Mouse (Mus musculus) neural tube, embryonic 15.5 days (tissue): ENCODE results near the gene Vcl. TPM values are rescaled to one million over a fixed set of nuclear protein-coding genes. Genes with fewer than 3 reads are reported as not detected.
A peak's percentile ranks its signal among the peaks of the same experiment; 100 is the strongest.

Experiments
- ATAC-seq: fragments of 200-750 bp; cut with Nextera tagmentation; 2 replicates; pipeline ENCODE4 v1.8.0; 2017; ENCODE audit warnings: mild to moderate bottlenecking, moderate TSS enrichment, moderate library complexity; ENCODE audit not compliant: low FRiP score
- H3K27ac ChIP-seq: fragments of 300-500 bp; sonication (generic); replicated peaks from 2 replicates; pipeline ENCODE4 v1.5.1; 2015; ENCODE audit warnings: mild to moderate bottlenecking, inconsistent platforms
- H3K27me3 ChIP-seq: fragments of 300-500 bp; sonication (generic); replicated peaks from 2 replicates; pipeline ENCODE4 v1.6.1; 2015; ENCODE audit warnings: inconsistent platforms
- H3K36me3 ChIP-seq: fragments of 300-500 bp; sonication (generic); 2 replicates; pipeline ENCODE4 v1.6.1; 2015; ENCODE audit warnings: inconsistent platforms
- H3K4me1 ChIP-seq: fragments of 300-500 bp; sonication (generic); 2 replicates; pipeline ENCODE4 v1.6.1; 2015; ENCODE audit warnings: inconsistent platforms
- H3K4me2 ChIP-seq: fragments of 300-500 bp; sonication (generic); 2 replicates; pipeline ENCODE4 v1.6.1; 2015; ENCODE audit warnings: inconsistent platforms, mild to moderate bottlenecking, moderate library complexity
- H3K4me3 ChIP-seq: fragments of 300-500 bp; sonication (generic); replicated peaks from 2 replicates; pipeline ENCODE4 v1.5.1; 2015; ENCODE audit warnings: mild to moderate bottlenecking, inconsistent platforms
- H3K9ac ChIP-seq: fragments of 300-500 bp; sonication (generic); replicated peaks from 2 replicates; pipeline ENCODE4 v1.6.1; 2015; ENCODE audit warnings: mild to moderate bottlenecking, inconsistent platforms
- H3K9me3 ChIP-seq: fragments of 300-500 bp; sonication (generic); replicated peaks from 2 replicates; pipeline ENCODE4 v1.6.1; 2016; ENCODE audit warnings: inconsistent platforms
- WGBS: fragments of 180-500 bp; shearing (Covaris S2); methylation state at CpG from one replicate; pipeline ENCODE4 v1.1.7; 2015; ENCODE audit warnings: mixed read lengths; 5-methylcytosine and 5-hydroxymethylcytosine counted together
- polyA plus RNA-seq: library from polyadenylated mRNA; unstranded; fragments of >200 nt; fragmentation: Nextera tagmentation; extraction: Ambion mirVana; gene quantifications from 2 replicates; pipeline ENCODE4 v1.2.1, GENCODE M21; 2015

Gene Vcl
- polyA plus RNA-seq, 1 experiment from 2014 or later, result 17.5 TPM

DNA sequence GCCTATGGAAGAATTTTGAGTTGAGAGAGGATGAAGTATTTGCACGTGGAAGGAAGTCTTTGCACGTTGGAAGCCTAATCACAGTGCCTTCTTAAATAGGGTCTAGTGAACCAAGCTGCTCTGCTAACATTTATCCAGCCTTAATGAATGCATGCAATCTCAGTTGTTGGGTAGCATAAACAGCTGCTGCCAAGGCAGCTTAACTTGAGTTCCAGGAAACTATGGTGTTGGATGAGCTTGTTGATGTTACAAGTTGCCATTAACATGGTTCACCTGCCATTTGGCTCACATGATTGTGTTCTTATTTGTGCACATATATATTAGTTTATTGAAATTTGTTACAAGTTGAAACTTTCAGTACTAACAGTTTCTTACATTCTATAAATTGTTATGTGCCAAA lies 29.8 kb downstream of the Vcl start:
- 75% methylated on average over 2 of the region's 2 CpGs for WGBS
- no peak for ATAC-seq
- Histone ChIP-seq H3K4me1 (peaks cover 3% of the 10 kb centered on the region; the same call in 1 of the 2 replicates), H3K36me3 (no peaks in the 10 kb centered on the region), H3K9me3 (no peaks in the 10 kb centered on the region), H3K27me3 (no peaks in the 10 kb centered on the region), H3K4me3 (no peak overlapping the region), H3K4me2 (no peak overlapping the region), H3K27ac (no peak overlapping the region), H3K9ac (no peak overlapping the region)

DNA sequence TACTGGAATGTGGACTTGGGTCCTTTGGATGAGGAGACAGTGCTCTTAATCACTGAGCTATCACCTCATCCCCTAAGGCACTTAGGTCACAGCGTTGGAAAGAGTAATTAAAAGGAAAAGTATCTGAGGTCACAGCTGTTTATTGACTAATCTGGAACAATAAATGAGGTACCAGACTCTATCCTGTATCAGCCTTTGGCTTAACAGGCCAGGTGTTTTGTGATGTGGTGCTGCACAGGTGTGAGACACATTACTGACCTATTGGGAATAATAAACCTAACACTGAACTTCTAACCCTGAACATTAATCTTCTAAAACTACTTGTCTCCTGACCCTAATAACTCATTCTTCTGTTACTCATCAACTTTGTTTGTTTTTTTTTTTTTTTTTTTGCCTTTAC lies 33.3 kb downstream of the Vcl start:
- H3K9me3 ChIP-seq, result no peaks in the 10 kb centered on the region
- H3K4me1 ChIP-seq, result peaks cover 7% of the 10 kb centered on the region; the same call in 1 of the 2 replicates
- ATAC-seq, result no peak
- H3K27ac ChIP-seq, result no peak overlapping the region
- no peak overlapping the region for H3K4me3 ChIP-seq
- 33% methylated on average over 1 of the region's 1 CpGs for WGBS
- H3K4me2 ChIP-seq, result no peak overlapping the region
- no peak overlapping the region for H3K9ac ChIP-seq
- no peaks in the 10 kb centered on the region for H3K27me3 ChIP-seq
- no peaks in the 10 kb centered on the region for H3K36me3 ChIP-seq

DNA sequence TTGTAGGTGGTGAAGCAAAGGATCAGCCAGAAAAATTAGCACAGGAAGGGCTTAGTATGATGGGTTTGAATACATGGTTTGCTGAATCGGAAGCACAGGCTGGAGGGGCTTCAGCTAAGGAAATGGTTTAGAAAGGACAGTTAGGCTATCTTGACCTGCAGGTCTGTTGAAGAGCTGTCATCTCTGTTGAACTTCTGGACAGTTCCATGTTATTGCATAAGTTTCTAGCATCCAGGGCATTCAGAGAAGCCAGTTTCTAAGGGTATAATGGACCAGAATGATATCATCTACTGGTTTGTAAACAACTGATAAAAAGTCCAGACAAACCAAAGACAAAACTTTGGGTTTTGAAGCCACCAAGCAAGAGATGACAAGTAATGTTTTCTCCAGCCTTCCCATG lies 33.7 kb downstream of the Vcl start:
- Histone ChIP-seq H3K9ac (no peak overlapping the region), H3K36me3 (no peaks in the 10 kb centered on the region), H3K27ac (no peak overlapping the region), H3K9me3 (no peaks in the 10 kb centered on the region), H3K4me1 (peaks cover 7% of the 10 kb centered on the region; the same call in 1 of the 2 replicates), H3K4me2 (no peak overlapping the region), H3K27me3 (no peaks in the 10 kb centered on the region), H3K4me3 (no peak overlapping the region)
- WGBS, result 93% methylated on average over 1 of the region's 1 CpGs
- ATAC-seq, result no peak

DNA sequence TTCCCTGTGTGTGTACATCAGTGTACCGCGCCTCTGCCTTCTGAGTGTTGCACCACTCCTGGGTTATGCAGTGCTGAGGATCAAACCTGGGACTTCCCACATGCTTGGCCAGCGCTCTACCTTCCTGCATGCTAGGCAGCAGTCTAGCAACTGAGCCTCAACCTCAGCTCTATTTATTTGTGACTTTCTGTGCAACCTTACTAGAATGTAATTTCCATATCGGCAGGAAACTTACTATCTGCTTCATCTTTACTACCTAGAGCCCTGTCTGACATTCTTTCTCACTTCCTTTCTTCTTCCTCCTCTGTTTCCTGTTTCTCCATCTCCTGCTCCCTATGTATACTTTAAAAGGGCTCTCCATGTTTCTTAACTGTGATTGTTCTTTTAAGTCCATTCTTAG lies 34.7 kb downstream of the Vcl start:
- no peak for ATAC-seq
- Histone ChIP-seq H3K4me2 (no peak overlapping the region), H3K9me3 (no peaks in the 10 kb centered on the region), H3K27ac (peak overlapping the region; percentile 46), H3K27me3 (no peaks in the 10 kb centered on the region), H3K9ac (no peak overlapping the region), H3K36me3 (no peaks in the 10 kb centered on the region), H3K4me3 (no peak overlapping the region), H3K4me1 (peaks cover 7% of the 10 kb centered on the region; the same call in 1 of the 2 replicates)
- WGBS, result 79% methylated on average over 4 of the region's 4 CpGs

DNA sequence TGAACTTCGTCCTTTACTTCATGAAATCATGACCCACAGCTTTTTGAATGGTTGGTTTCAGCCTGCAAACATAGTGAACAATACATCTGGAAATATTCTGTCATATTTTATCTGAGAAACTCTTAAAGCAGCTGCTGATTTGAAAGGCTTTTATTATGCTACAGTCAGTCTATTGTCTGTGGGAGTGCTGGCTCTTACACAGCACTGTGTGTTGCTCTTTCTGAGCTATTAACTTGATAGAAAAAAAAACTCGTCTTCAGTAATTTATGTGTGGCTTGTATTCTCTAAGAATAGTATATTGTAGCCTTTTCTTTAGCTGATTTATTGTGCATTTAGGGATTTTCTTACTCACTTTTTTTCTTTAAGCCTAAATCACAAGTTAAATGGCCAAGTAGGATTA lies 35.1 kb downstream of the Vcl start:
- H3K4me2 ChIP-seq, result no peak overlapping the region
- no peak overlapping the region for H3K9ac ChIP-seq
- no peaks in the 10 kb centered on the region for H3K9me3 ChIP-seq
- no peaks in the 10 kb centered on the region for H3K36me3 ChIP-seq
- H3K4me3 ChIP-seq, result no peak overlapping the region
- H3K27ac ChIP-seq, result peak overlapping the region; percentile 46
- ATAC-seq, result no peak
- WGBS, result 12% methylated on average over 2 of the region's 2 CpGs
- H3K27me3 ChIP-seq, result no peaks in the 10 kb centered on the region
- peaks cover 10% of the 10 kb centered on the region; the same call in 1 of the 2 replicates for H3K4me1 ChIP-seq

DNA sequence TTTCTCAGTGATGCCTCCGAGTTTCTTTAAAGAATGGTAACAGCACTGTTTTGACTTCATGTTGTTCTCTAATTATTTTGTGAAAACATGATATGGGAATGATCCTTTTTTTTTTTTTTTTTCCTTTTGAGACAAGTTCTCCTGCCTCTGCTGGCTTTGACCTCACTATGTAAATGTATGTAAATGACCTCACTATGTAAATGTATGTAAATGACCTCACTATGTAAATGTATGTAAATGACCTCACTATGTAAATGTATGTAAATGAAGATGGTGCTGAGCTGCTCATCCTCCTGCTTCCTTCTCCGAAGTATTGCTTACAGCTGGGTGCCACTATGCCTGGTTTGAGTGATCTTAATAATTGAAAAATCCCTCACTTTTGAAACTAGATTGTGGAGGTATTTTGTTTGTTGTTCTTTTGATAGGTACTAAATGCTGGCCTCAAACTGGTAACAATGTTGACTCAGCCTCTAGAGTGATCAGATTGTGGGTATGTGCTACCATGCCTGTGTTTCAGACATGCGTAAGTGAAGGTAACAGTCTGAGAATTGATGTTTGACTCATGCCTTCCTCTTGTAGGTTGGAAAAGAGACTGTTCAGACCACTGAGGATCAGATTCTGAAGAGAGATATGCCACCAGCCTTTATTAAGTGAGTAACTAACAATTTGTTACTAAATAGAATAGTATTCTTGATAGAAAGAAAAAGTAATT lies 37.9 kb downstream of the Vcl start:
- Histone ChIP-seq H3K27ac (peak overlapping the region; percentile 30), H3K4me2 (no peak overlapping the region), H3K4me3 (no peak overlapping the region), H3K36me3 (no peaks in the 10 kb centered on the region), H3K4me1 (peaks cover 16% of the 10 kb centered on the region), H3K9ac (no peak overlapping the region), H3K27me3 (no peaks in the 10 kb centered on the region), H3K9me3 (no peaks in the 10 kb centered on the region)
- peak; percentile 65; the same call in 1 of the 2 replicates for ATAC-seq
- 36% methylated on average over 3 of the region's 3 CpGs for WGBS

DNA sequence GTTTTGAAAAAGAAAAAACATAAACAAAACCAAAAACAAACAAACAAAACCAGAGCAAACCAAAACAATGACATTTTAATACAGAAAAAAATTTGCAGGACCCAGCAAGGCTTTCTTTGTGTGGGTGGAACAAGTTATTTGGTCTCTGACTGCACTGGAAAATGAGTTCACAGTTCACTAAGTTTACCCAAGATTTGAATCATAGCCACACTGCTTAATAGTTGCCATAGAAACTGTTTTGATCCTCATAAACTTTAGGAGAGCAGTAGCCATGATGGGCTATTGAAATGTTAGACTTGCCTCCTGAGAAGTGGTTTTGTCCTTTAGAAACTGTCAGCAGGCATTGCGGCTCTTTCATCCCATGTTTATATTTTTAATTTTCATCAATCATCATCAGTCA lies 39.9 kb downstream of the Vcl start:
- H3K27me3 ChIP-seq, result no peaks in the 10 kb centered on the region
- no peak overlapping the region for H3K4me3 ChIP-seq
- H3K4me2 ChIP-seq, result no peak overlapping the region
- peaks cover 13% of the 10 kb centered on the region for H3K4me1 ChIP-seq
- H3K36me3 ChIP-seq, result no peaks in the 10 kb centered on the region
- WGBS, result 23% methylated on average over 1 of the region's 1 CpGs
- H3K9me3 ChIP-seq, result no peaks in the 10 kb centered on the region
- ATAC-seq, result no peak
- H3K27ac ChIP-seq, result no peak overlapping the region
- H3K9ac ChIP-seq, result no peak overlapping the region

DNA sequence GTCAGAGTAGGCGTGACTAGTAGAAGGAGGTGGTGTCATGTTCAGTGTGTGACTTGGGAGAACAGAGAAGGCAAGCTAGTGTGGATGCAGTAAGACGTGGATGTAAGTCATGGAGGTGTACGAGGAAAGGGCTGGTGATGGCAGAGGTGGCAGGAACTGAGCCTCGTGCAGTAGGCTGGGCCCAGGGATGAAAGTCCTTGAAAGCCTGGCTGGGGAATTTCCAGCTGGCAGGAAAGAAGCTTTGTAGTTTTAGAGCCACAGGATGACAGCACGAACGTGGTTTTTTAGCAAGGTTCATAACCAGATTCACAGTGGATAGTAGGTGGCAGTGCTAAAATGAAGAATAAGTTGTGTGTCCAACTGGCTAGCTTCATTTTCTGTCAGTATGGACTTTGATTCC lies 41.2 kb downstream of the Vcl start:
- no peak overlapping the region for H3K4me3 ChIP-seq
- peaks cover 11% of the 10 kb centered on the region for H3K4me1 ChIP-seq
- no peaks in the 10 kb centered on the region for H3K36me3 ChIP-seq
- H3K27ac ChIP-seq, result peak overlapping the region; percentile 2; the same call in 1 of the 2 replicates
- WGBS, result 41% methylated on average over 6 of the region's 6 CpGs
- no peak overlapping the region for H3K4me2 ChIP-seq
- no peaks in the 10 kb centered on the region for H3K27me3 ChIP-seq
- no peak for ATAC-seq
- no peaks in the 10 kb centered on the region for H3K9me3 ChIP-seq
- H3K9ac ChIP-seq, result no peak overlapping the region

DNA sequence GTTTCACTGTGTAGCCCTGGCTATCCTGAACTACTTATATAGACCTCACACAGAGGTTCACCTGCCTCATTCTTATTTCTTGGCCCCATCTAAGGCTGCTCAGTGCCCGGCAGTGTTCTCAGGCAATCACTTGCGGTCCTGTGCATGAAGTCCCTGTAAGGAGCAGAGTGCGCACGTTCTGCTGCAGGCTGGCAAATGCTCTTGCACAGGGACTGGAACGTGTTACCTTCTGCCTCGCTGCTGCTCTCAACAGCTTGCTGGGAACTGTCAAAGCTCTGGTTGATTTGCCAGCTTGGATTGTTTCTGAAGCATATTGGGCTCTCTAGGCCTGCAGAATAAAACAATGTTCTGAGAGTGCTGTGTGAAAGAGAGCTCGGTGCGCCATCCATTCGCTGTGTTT lies 41.7 kb downstream of the Vcl start:
- no peak overlapping the region for H3K9ac ChIP-seq
- H3K36me3 ChIP-seq, result no peaks in the 10 kb centered on the region
- peaks cover 11% of the 10 kb centered on the region for H3K4me1 ChIP-seq
- H3K9me3 ChIP-seq, result no peaks in the 10 kb centered on the region
- no peak overlapping the region for H3K4me3 ChIP-seq
- H3K27ac ChIP-seq, result 0 out of 2 replicates have a peak overlapping the region, but pooled peaks have one; percentile 23
- H3K27me3 ChIP-seq, result no peaks in the 10 kb centered on the region
- ATAC-seq, result 0 out of 2 replicates have a peak, but pooled peaks have one; percentile 31
- 51% methylated on average over 9 of the region's 9 CpGs for WGBS
- no peak overlapping the region for H3K4me2 ChIP-seq

DNA sequence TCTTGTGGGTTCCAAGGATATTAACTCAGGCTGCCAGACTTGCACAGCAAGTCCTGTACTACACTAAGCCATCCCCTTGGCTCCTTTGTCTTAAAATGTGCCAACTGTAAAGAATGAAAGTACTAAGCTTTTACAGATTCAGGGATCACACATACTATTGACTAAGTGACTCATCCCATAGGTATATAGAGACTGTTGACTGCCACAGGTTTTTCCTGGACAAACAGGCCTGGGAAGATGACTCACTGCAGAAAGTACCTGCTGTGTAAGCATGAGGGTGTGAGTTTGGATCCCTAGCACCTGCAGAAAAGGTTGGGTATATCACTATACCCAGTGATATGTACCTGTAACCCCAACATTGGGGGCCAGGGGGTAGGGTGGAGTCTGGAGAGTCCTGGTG lies 44.6 kb downstream of the Vcl start:
- no peak overlapping the region for H3K9ac ChIP-seq
- H3K9me3 ChIP-seq, result no peaks in the 10 kb centered on the region
- H3K4me2 ChIP-seq, result no peak overlapping the region
- ATAC-seq, result no peak
- H3K27ac ChIP-seq, result no peak overlapping the region
- H3K27me3 ChIP-seq, result no peaks in the 10 kb centered on the region
- peaks cover 12% of the 10 kb centered on the region for H3K4me1 ChIP-seq
- no peaks in the 10 kb centered on the region for H3K36me3 ChIP-seq
- H3K4me3 ChIP-seq, result no peak overlapping the region

DNA sequence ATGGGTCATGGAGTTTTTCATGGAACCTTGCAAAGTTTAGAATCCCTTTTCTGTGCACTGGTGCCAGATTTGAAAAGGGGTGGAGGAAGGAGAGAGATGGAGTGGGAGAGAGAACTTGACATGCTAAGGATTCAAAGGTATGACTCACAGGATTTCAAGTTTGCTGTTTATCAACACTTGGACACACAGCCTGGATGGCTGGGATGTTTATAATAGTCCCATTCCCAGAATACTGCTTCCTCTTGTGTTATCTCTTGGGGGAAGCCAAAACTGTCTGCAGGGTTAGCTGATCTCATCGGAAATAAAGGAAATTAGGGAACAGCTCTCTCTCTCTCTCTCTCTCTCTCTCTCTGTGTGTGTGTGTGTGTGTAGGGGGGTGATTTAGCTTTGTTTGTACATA lies 47.5 kb downstream of the Vcl start:
- 0 out of 2 replicates have a peak, but pooled peaks cover 3% of the 10 kb centered on the region for H3K4me1 ChIP-seq
- no peak overlapping the region for H3K9ac ChIP-seq
- WGBS, result 76% methylated on average over 1 of the region's 1 CpGs
- H3K4me2 ChIP-seq, result no peak overlapping the region
- H3K9me3 ChIP-seq, result no peaks in the 10 kb centered on the region
- no peaks in the 10 kb centered on the region for H3K36me3 ChIP-seq
- no peak overlapping the region for H3K27ac ChIP-seq
- H3K27me3 ChIP-seq, result no peaks in the 10 kb centered on the region
- no peak overlapping the region for H3K4me3 ChIP-seq
- no peak for ATAC-seq

DNA sequence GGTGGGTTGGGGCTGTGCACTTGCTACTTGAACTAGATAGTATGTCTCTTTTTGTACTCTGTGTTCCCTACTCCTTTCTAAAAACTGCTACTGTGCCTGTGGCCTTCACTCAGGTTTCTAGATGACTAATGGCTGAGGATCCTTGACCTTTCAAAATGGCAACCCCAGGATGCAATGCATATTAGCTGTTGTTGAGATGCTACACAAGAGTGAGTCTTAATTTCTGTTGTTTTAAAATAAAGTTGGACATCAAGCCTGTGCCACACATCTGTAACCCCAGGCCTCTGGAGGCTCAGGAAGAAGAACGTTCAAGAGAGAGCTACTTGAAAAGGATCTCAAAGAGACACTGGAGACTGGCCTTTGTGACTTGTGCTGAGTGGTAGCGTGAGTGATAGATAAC lies 48.5 kb downstream of the Vcl start:
- Histone ChIP-seq H3K27me3 (no peaks in the 10 kb centered on the region), H3K9ac (no peak overlapping the region), H3K36me3 (no peaks in the 10 kb centered on the region), H3K27ac (no peak overlapping the region), H3K4me1 (0 out of 2 replicates have a peak, but pooled peaks cover 3% of the 10 kb centered on the region), H3K4me2 (no peak overlapping the region), H3K9me3 (no peaks in the 10 kb centered on the region), H3K4me3 (no peak overlapping the region)
- WGBS, result 69% methylated on average over 2 of the region's 2 CpGs
- ATAC-seq, result no peak
